Mouse (Mus musculus) hindbrain, postnatal 0 days (tissue): Measurements from ENCODE around the gene Nr4a3. TPM values are rescaled to one million over a fixed set of nuclear protein-coding genes. Genes with fewer than 3 reads are reported as not detected.

ENCODE experiments used
- ATAC-seq: fragments of 200-750 bp; cut with Nextera tagmentation; 2 replicates; pipeline ENCODE4 v1.8.0; 2017; ENCODE audit warnings: mild to moderate bottlenecking, moderate TSS enrichment, moderate library complexity
- DNase-seq: peaks from one replicate; pipeline ENCODE4 v3.0.0-alpha.2; 2015; ENCODE audit warnings: low spot score
- H3K27ac ChIP-seq: fragments of 300-500 bp; sonication (generic); 2 replicates; pipeline ENCODE4 v1.5.1; 2014; ENCODE audit warnings: mild to moderate bottlenecking
- H3K27me3 ChIP-seq: fragments of 300-500 bp; sonication (generic); 2 replicates; pipeline ENCODE4 v1.6.1; 2014; ENCODE audit warnings: low read length, mixed read lengths; ENCODE audit not compliant: insufficient read depth
- H3K36me3 ChIP-seq: fragments of 300-500 bp; sonication (generic); 2 replicates; pipeline ENCODE4 v1.6.1; 2014; ENCODE audit warnings: low read length, mixed read lengths; ENCODE audit not compliant: insufficient read depth
- H3K4me1 ChIP-seq: fragments of 300-500 bp; sonication (generic); 2 replicates; pipeline ENCODE4 v1.6.1; 2014; ENCODE audit warnings: antibody characterized with exemption, low read length, mixed read lengths; ENCODE audit not compliant: insufficient read depth
- H3K4me2 ChIP-seq: fragments of 300-500 bp; sonication (generic); 2 replicates; pipeline ENCODE4 v1.6.1; 2014; ENCODE audit warnings: low read depth, mild to moderate bottlenecking, low read length, moderate library complexity, mixed read lengths
- H3K4me3 ChIP-seq: fragments of 300-500 bp; sonication (generic); 2 replicates; pipeline ENCODE4 v1.5.1; 2014; ENCODE audit warnings: low read length
- H3K9ac ChIP-seq: fragments of 300-500 bp; sonication (generic); replicated peaks from 2 replicates; pipeline ENCODE4 v1.6.1; 2014; ENCODE audit warnings: mild to moderate bottlenecking, low read length, moderate library complexity, mixed read lengths
- H3K9me3 ChIP-seq: fragments of 300-500 bp; sonication (generic); 2 replicates; pipeline ENCODE4 v1.6.1; 2016; ENCODE audit warnings: low read length, mixed read lengths
- CTCF ChIP-seq: IDR thresholded peaks from 2 replicates; pipeline ENCODE4 v1.5.1; 2016; ENCODE audit warnings: antibody characterized with exemption, control low read depth, low read depth
- WGBS: fragments of 180-500 bp; shearing (Covaris S2); extraction: QIAGEN DNeasy Blood & Tissue Kit; methylation state at CpG from one replicate; pipeline ENCODE4 v1.1.7; 2014; 5-methylcytosine and 5-hydroxymethylcytosine counted together
- polyA plus RNA-seq: library from polyadenylated mRNA; unstranded; fragments of >200 nt; fragmentation: Nextera tagmentation; extraction: Ambion mirVana; gene quantifications from 2 replicates; pipeline ENCODE4 v1.2.1, GENCODE M21; 2015
- total RNA-seq: library from RNA; depleted of rRNA; stranded (reverse); fragments of >200 nt; gene quantifications from 2 replicates; pipeline ENCODE4 v1.2.3, GENCODE M21; 2014

Gene Nr4a3
- total and polyA plus RNA-seq, 2 experiments from 2014 or later = 1.8 to 2.1 TPM

DNA sequence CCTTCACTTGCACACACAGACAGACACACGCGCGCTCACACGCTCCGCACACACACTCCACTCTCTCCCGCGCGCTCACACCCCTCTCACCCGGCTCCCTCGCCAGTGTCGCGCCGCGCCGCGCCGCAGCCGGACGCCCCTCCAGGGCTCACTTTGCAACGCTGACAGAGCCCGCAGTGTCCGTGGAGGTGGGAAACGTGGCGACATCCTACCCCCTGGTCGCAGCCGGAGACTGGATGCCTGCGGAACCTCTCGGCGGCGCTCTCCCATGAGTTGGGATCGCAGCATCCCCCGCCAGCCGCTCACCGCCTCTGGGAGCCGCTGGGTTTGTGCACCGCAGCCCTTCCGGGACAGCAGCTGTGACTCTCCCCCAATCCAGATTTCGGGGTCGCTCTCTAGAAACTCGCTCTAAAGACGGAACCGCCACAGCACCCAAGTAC is 348 bp downstream of the Nr4a3 start:
- DNase-seq = no peak
- WGBS = under 1% methylated on average over 42 of the region's 42 CpGs
- peak overlapping the region; percentile 100 for H3K4me2 ChIP-seq
- peaks cover 14% of the 10 kb centered on the region for H3K27me3 ChIP-seq
- no peaks in the 10 kb centered on the region for H3K9me3 ChIP-seq
- ATAC-seq = no peak
- H3K27ac ChIP-seq = peak overlapping the region; percentile 96
- peak overlapping the region; percentile 67 for H3K9ac ChIP-seq
- TF ChIP-seq CTCF = no peak; the same call in 1 of the 2 replicates
- peaks cover 18% of the 10 kb centered on the region for H3K4me1 ChIP-seq
- H3K36me3 ChIP-seq = no peaks in the 10 kb centered on the region
- peak overlapping the region; percentile 74 for H3K4me3 ChIP-seq

DNA sequence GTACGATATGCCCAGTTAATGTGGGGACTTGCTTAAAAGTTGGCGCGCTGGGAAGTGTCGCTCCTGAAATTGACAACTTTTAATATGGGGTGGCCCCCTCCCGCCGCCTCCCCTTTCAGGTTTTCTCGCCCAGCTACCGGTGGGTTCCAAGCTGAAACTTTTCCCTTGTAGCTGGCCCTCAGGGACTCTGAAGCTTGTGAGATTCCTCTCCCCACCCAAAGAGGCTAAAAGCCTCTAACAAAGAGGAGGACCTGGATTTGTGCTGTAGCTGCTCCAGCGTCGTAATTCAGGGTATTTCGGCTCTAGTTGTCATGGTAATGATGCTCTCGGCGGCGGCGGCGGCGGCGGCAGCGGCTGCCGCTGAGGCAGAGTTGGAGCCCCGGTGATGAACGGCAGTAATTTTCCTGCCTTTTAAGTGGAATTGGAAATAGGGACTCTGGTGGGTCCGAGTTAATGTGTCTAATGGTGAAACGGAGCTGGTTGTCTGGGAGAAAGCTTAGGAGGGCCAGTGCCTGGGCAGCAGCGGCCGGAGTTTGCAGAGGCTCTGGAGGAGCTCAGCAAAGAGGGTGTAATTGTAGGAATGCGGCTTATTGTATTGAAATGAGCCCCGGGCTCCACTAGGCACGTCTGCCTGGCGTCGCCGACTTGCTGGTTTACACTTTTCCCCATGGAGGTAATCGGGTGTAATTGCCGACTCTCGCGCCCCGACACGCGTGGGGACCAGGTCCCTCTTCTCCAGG is 938 bp downstream of the Nr4a3 start:
- Histone ChIP-seq H3K27me3 (peaks cover 18% of the 10 kb centered on the region), H3K36me3 (no peaks in the 10 kb centered on the region), H3K4me3 (peak overlapping the region; percentile 74), H3K27ac (peak overlapping the region; percentile 96), H3K9me3 (no peaks in the 10 kb centered on the region), H3K9ac (peak overlapping the region; percentile 67; the same call in 1 of the 2 replicates), H3K4me1 (peaks cover 18% of the 10 kb centered on the region), H3K4me2 (peak overlapping the region; percentile 100)
- ATAC-seq (no peak), DNase-seq (peak; percentile 73)
- WGBS = under 1% methylated on average over 39 of the region's 39 CpGs
- no peak for TF ChIP-seq CTCF

DNA sequence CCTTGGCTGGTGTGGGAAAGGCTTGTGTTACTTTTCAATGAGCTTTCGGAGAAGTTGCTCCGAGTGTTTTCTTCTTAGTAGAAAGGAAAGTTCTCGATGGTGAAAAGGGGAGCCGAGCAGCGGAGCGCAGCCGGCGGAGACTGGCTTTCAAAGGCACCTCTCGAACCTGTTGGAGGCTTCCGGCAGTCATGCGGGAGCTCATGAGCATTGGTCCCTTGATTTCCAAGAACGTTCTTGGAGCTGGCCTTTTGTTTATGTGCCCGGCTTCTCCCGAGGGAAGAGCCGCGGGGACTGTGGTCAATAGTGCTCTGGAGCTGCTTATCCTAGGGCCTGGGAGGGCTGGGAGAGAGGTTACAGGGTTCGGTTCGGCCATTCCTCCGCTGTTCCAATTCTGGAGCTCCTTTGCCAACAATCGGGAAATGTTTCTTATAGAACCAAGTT is 1.5 kb downstream of the Nr4a3 start:
- H3K9ac ChIP-seq = peak overlapping the region; percentile 67; the same call in 1 of the 2 replicates
- peaks cover 22% of the 10 kb centered on the region for H3K27me3 ChIP-seq
- H3K9me3 ChIP-seq = no peaks in the 10 kb centered on the region
- peak; percentile 10 for DNase-seq
- peak overlapping the region; percentile 74 for H3K4me3 ChIP-seq
- H3K4me2 ChIP-seq = peak overlapping the region; percentile 100
- WGBS = under 1% methylated on average over 20 of the region's 20 CpGs
- no peaks in the 10 kb centered on the region for H3K36me3 ChIP-seq
- peaks cover 18% of the 10 kb centered on the region for H3K4me1 ChIP-seq
- no peak overlapping the region for H3K27ac ChIP-seq
- TF ChIP-seq CTCF = no peak
- no peak for ATAC-seq

DNA sequence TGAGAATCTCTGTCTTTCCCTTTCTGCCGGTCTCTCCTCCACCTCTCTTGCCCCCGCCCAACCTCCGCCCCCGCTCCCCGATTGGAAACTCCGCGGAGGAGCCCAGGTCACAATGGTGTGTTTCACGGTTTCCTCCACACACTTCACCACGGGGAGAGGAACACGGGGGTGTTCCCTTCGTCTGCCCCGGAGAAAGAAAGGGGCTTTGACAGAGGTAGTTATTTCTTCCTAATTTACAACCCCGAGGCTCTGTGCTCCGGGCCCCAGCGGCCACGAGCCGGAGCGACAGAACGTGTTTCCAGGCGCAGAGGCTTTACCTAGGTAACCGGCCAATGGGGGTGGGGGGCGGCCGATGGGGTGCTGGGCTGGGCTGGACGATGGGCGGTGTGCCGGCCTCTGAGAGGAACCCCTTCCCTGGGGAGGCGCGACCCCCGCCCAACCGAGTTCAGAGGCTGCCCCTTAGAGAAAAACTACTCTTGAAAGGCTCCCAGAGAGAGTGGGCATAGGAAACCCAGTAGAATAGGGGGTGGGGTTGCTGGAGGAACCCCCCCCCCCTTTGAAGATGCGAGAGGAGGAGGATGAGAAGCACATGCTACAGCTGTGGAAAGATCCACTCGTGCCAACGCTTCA is 2.3 kb downstream of the Nr4a3 start:
- H3K36me3 ChIP-seq = no peaks in the 10 kb centered on the region
- H3K27ac ChIP-seq = no peak overlapping the region
- ATAC-seq = no peak
- H3K9me3 ChIP-seq = no peaks in the 10 kb centered on the region
- peak overlapping the region; percentile 100 for H3K4me2 ChIP-seq
- H3K9ac ChIP-seq = peak overlapping the region; percentile 67
- peak overlapping the region; percentile 74 for H3K4me3 ChIP-seq
- peaks cover 22% of the 10 kb centered on the region for H3K27me3 ChIP-seq
- H3K4me1 ChIP-seq = peaks cover 22% of the 10 kb centered on the region
- peak; percentile 31 for DNase-seq
- no peak for TF ChIP-seq CTCF
- under 1% methylated on average over 33 of the region's 33 CpGs for WGBS

DNA sequence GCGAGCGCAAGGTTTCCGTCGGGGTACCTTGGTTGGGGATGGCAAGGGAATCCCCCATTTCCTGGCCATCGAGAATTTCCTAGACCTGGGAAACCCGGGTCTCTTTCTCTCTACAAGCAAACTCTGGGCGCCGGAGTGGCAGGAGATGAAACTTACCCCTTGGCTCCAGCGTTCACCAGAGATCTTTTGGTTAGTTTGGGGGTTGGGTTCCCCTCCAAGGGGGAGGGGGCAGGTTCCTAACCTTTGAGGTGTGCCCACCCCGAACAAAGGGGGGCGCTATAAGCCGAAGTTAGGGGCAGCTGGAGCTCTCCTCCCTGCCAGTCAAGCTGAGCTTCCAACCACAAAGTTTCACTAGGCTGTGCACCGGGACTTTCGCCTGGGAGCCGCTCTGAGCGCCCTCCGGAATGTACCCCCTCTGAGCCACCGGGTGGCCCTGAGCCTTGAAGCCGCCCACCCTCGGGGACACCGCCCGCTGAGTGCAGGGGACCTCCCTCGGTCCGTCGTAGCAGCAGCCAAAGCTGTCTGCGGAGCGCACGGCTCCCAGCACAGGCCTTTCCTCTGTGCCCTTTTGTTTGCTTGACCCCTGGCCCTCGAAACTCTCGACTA is 2.9 kb downstream of the Nr4a3 start:
- TF ChIP-seq CTCF = peak; percentile 30; the same call in 1 of the 2 replicates
- no peak for ATAC-seq
- no peak overlapping the region for H3K27ac ChIP-seq
- H3K9me3 ChIP-seq = no peaks in the 10 kb centered on the region
- peak overlapping the region; percentile 100 for H3K4me2 ChIP-seq
- peaks cover 24% of the 10 kb centered on the region for H3K27me3 ChIP-seq
- DNase-seq = peak; percentile 52
- WGBS = 2% methylated on average over 29 of the region's 30 CpGs
- no peaks in the 10 kb centered on the region for H3K36me3 ChIP-seq
- H3K9ac ChIP-seq = peak overlapping the region; percentile 67; the same call in 1 of the 2 replicates
- peaks cover 22% of the 10 kb centered on the region for H3K4me1 ChIP-seq
- peak overlapping the region; percentile 74 for H3K4me3 ChIP-seq

DNA sequence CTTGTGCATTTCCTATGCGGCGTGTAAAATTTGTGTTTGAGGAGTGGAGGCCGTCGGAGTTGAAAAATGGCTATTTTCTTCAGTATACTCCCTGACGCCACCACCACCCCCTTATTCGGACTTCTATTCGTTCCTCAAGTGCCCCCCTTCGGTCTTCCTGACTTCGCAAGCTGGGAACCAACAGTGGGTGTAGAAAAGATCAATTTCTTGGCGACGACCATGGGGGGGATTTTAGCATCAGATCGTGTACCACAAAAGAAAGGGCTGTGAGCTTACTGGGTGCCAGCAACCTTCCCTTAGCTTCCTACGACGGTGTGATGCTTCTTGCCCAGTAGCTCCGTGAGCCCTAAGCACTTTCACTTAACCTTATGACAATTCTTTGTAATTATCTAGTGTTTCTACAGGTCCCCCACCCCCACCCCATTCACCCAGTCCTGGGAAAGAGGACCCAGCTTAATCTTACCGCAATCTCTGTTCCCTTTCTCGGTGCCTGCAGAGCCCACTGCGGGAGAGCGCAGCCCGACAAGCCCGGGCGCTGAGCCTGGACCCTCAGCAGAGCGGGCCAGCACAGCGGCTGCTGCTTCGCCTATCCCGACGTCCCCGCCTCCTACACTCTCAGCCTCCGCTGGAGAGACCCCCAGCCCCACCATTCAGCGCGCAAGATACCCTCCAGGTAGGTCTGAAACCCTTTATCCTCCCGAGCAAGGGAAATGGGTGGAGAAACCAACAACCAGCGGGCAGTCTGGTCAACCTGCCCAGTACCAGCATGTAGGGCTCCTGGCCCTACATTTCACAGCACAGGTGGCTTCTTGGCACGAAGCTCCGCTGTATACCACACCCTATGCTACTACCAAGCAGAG is 3.7 kb downstream of the Nr4a3 start:
- H3K4me1 ChIP-seq = peaks cover 22% of the 10 kb centered on the region
- no peak overlapping the region for H3K27ac ChIP-seq
- H3K9me3 ChIP-seq = no peaks in the 10 kb centered on the region
- peak; percentile 9 for DNase-seq
- 9% methylated on average over 35 of the region's 35 CpGs for WGBS
- peak overlapping the region; percentile 74 for H3K4me3 ChIP-seq
- TF ChIP-seq CTCF = no peak
- ATAC-seq = no peak
- peak overlapping the region; percentile 100 for H3K4me2 ChIP-seq
- H3K36me3 ChIP-seq = no peaks in the 10 kb centered on the region
- H3K27me3 ChIP-seq = peaks cover 26% of the 10 kb centered on the region
- no peak overlapping the region for H3K9ac ChIP-seq
